Mouse (Mus musculus) kidney, adult 9 months (tissue): Measurements from ENCODE around the gene Ppp1r27.
"Not testable (repeated sequence)": the region's sequence is repeated elsewhere in the genome, so short reads cannot be mapped to it uniquely, and the experiment has no call there.

Experiments used
- DNase-seq: peaks from one replicate; pipeline ENCODE4 v3.0.0; 2022

Ppp1r27 gene

GRCm38 (mm10) chr11:120575046-120575445 lies 24.1 kb upstream of the Ppp1r27 start:
- DNase-seq, result no peak

- no peak for DNase-seq
These were observed 23.3 kb upstream of the Ppp1r27 start for GRCm38 (mm10) chr11:120574278-120574600.

GRCm38 (mm10) chr11:120573585-120574277 lies 22.8 kb upstream of the Ppp1r27 start:
- DNase-seq, result no peak

DNA sequence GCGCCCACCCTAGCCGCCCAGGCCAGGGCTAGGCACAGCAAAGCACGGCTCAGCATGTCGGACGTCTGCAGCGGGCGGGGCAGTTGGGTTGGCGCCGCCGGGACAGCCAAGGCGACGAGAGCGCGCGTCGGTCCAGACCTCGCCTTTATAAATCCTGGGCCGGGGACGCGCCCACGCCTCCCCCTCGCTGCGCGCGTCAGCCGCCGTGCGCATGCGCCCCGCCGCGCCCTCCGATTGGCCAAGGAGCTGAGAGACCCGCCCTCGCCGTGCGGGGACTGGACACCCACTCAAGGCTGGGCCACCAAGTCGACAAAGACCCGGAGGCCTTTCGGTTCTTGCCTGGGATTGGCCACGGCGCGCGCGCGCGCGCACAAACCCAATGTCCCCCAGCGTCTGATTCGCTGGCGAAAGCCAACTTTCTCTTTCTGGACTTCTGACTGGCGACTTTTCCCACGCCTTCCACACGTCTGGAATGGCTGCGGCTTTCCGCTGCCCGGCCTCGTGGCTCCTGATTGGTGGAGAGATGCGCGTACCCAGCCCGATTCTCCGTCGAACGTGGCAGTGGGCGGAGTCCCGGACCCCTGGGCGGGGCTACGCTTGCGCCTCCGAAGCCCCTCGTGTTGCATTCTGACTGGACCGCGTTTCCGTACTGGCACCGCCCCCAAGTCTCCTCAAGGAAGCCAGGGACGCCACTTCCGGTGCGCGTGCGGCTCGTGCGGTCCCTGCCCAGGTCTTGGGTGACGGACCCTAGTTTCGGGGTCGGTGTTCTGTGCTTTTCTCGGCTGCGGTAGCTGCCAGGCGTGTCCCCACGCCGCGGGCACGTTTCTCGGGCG lies 22.0 kb upstream of the Ppp1r27 start, which contains the start of gene P4hb:
P4hb (minus strand) TSS at position 502 of the 833 bp plus-strand sequence.
- DNase-seq, result peak; percentile 100

DNA sequence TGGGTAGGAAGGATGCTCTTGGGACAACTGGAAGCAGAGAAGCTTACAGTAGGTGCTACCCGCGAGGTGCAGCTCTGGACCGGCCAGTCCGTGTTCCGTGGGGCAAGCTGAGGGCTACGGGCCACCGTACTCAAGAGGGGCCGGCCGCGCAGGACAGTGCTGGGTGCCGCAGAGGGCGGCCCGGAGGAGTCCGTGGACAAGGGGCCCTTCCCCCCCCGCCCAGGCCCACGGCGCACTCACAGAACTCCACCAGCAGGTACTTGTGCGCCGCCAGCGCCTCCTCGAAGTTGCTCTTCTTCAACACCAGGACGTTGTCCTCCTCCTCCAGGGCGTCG lies 21.5 kb upstream of the Ppp1r27 start:
- DNase-seq, result peak; percentile 27

DNA sequence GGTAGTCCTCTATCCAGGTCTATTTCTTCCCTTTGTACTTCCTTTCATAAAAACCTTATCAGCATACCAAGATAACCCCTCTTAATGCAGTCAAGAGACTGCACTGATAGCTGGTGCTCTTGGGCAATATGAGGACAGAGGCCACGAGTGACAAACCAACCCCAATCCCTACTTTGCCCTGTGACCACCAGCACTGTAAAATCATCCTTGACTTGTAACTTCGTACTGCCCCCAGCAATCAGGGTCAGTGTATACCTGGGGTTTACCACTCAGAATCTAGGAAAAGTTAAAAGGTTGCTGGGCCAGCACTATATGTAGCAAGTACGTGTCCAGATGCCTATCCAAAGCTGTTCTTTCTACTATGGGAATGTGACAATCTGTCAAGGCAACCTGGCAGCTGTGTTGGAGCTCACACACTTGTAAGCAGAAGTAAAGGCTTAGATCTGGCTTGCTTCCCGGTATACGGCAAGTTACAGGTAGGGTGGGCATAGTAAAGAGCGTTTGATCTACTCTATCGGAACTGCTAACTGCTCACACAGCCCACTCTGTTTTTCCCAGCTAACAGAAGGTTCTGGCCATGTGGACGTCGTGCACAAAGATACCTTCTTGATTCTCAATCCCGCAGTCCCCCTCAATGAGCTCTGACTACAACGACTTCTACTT lies 21.0 kb upstream of the Ppp1r27 start:
- no peak for DNase-seq

- no peak for DNase-seq
These were observed 20.2 kb upstream of the Ppp1r27 start for GRCm38 (mm10) chr11:120571122-120571521.

- DNase-seq, result no peak
These were observed 17.4 kb upstream of the Ppp1r27 start for GRCm38 (mm10) chr11:120568324-120568723.

- no peak for DNase-seq
These were observed 14.2 kb upstream of the Ppp1r27 start for GRCm38 (mm10) chr11:120565114-120565513.

DNA sequence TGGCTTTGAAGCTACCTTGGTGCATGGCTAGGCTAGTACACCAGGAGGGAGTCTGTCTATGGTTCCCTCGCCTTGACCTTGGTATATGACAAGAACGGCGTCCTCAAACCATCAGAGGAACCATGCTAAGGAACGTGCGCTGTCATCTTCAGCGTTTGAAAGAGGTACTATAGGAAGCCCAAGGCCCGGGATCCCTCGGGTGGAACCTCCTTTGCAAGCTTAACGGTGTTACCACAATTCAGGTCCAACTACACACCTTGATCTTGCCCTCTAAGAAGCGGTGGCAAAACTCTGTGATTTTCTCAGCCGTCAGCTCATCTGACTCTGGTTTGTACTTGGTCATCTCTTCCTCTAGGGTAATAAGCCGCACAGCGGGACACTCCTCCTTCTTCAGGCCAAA lies 12.0 kb upstream of the Ppp1r27 start:
- DNase-seq, result no peak

DNA sequence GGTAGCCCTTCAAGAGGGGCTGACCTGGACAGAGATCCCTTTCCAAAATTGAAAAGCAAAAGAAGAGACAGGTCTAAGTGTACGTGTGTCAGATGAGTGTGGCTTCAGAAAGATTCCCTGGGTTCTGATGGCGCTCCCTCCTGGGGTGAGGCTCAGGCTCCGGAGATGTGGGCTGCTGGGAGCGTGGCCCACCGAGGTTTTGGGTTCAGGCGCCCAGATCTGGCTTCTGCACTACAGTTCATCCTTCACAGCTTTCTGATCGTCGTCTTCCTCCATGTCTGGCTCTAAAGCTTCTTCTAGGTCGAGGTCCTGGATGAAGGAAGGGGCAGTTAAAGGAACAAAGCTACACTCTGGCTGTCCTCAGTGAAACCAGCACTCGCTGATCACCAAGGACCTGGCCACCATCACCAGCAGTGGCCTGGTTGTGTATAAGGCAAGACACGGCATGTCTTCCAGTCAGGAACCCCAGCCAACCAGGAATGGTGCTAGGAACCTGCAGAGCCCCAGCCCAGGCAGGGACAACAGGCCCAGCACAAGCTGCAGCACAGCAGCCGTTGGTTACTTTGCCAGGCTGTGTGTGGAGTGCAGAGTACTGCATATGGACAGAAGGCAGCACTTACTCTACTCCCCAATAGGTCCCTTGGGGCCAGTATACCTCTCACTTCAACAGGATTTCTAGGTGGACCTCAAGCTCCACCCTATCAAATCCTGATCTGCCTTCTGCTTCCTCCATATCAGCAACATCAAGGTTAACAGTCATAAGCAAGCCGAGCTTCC lies 10.2 kb upstream of the Ppp1r27 start:
- no peak for DNase-seq

DNA sequence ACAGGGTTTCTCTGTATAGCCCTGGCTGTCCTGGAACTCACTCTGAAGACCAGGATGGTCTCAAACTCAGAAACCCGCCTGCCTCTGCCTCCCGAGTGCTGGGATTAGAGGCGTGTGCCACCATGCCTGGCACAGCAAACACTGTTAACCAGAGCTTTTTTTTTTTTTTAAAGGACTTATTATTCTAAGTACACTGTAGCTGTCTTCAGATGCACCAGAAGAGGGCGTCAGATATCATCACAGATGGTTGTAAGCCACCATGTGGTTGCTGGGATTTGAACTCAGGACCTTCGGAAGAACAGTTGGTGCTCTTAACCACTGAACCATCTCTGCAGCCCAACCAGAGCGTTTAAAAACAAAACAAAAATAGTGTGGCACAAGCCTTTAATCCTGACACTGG lies 7.9 kb upstream of the Ppp1r27 start:
- DNase-seq, result not testable (repeated sequence)

DNA sequence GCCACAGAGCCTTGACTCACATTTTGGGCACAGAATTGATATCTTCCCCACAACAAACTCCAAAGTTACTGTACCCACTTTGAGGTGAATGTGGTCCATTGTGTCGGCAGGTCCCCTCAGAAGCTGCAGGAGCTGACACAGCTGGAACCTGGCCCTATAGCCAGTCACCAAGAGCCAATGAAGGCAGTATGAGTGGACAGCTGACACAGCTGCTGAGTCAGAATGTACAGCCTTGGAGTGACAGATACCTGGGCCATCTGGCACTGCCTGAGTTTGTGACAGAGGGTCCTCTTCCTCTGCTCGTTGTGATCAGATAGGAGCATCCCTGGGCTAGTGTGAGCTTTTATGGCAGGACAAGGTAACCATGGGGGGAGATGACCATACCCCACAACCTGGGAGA lies 4.3 kb upstream of the Ppp1r27 start:
- no peak for DNase-seq

GRCm38 (mm10) chr11:120554834-120555233 lies 3.9 kb upstream of the Ppp1r27 start:
- DNase-seq, result no peak

- DNase-seq, result no peak
These were observed 1.8 kb upstream of the Ppp1r27 start for GRCm38 (mm10) chr11:120552736-120553135.

GRCm38 (mm10) chr11:120549986-120550809 lies 734 bp downstream of the Ppp1r27 start:
- peak; percentile 38 for DNase-seq

DNA sequence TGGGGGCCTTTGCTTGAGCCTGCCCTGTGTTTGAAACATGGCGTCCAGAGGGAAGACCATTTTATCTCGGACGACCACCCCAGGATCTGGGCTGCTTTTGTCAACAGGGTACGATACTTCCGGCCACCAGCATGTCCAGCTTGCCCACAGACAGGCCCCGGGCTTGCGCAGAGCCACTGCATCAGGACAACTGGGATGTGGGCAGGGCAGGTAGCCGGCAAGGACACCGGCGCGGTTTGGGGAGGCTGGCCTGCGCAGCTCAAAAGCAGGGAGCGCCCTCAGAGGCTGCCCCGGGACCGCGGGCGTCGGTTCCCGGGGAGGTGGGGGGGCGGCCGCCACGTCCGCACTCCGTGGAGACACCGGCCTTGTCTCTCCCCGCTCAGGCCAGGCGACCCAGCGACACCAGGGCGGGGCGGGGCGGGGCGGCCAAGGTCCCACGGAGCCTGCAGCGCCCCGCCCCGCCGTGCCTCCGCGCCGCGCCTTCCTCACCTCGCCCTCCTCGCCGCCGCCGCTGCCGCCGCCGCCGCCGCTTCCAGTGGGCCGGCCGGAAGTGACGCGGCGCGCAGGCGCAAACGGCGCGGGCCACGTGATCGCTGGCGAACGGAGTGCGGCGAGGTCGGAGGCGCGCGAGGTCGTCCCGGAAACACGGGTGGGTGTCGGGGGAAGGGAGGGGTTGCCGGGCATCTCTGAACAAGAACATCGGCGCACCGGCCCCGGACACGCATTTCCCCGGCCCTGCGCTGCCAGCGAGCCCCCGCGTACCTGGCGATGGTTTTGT lies 1.6 kb downstream of the Ppp1r27 start, which contains the start of gene Mcrip1:
Mcrip1 (minus strand) TSS at position 560 of the 778 bp plus-strand sequence.
- peak; percentile 93 for DNase-seq

GRCm38 (mm10) chr11:120548786-120549167 lies 2.2 kb downstream of the Ppp1r27 start:
- peak; percentile 20 for DNase-seq

DNA sequence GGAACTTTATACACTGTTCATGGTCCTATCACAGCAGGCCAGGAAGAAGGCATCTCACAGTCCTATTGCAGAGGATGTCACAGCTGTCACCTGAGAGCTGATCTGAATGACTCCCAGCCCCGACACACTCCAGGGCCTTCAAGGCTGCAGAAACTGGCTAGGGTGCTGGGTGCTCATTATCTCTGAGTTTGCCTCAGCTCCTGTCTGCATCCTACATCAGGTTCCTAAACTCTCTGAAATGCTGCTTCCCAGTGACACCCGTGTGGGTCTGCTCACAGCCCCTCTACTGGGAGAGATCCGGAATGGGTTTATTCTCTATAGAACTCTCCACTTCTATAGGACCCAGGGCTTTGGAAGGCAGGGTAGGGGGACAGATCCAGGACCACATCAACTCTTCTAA lies 2.7 kb downstream of the Ppp1r27 start:
- DNase-seq, result no peak

DNA sequence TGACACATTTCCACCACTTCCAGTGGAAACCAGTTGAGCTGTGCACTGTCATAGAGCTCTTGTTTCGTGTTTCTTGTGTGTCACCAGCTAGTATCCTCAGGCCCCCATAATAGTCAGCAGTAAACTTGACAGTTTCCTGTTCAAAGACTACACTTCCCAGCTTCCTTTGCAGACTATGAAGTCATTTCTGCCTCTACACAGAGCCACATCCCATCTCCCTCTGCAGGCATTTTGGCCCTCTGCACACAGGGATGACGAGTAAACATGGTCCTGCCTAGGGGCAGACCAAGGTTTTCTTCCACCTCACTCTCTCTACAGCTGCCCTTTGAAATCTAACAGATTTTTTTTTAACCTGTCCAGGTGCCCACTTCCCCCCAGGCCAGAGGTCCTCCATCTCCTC lies 3.5 kb downstream of the Ppp1r27 start:
- peak; percentile 30 for DNase-seq

DNA sequence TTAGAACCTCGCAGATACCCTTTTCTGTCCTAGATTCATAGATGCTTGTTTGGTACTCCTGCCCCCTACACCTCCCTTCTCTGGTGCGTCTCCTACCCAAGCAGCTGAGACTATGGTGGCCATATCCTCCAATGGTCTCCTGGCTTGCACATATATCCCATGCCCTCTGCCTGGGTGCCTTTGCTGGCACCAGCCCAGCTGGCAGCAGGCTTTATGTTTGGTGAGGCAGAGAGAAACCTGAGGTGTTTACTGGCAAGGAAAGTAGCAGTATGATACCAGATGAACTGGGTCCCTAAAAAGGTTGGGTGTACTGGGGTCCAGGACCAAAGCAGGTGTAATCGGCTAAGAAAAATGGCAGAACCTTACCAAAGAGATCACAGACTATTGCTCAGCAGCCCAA lies 5.0 kb downstream of the Ppp1r27 start:
- DNase-seq, result peak; percentile 43
